Mouse (Mus musculus): ENCODE measurements around the gene Ddx59.

DNA sequence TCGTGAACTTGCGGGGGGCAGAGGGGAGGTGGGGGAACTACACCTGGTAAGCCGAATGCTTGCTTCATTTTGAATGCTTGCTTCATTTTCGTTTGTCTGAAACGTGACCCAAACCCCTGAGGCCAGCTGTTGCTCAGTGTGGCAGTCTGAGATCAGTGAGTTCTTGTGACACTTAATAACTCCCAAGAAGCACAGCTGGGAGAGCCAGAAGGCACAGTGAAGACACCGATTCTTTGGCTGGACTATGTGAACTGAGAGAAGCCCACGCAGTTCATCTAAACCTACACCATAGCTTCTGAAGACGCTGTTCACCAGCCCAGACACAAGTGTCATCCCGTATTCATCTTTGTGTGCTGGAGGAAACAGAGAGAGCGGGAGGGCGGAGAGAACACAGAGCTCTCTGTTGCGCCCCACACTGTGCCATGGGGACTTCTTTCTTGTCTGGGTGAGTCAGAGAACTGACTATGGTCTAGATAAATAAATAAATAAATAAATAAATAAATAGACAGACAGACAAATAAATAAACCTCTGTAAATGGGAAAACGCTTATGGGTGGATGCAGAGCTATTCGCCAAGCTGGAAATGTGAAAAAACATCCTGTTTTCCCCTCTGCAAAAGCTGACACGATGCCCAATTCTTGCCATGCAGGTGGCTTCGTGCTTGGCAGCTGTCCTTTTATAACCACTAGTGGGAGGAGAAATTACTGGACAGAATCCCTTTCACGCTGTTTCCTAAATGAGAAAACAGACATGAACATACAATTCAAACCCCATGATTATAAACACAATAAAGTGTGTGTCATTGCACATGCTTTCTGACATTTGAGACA lies 40.9 kb downstream of the Ddx59 start:
- TF ChIP-seq CTCF (IDR thresholded peaks at IDR 0.05; ENCODE audit: insufficient read depth, low read depth, low read length) = no peak
- no peak for TF ChIP-seq POLR2A (IDR thresholded peaks at IDR 0.05; ENCODE audit: insufficient read depth, low read depth, low read length)
